Mouse (Mus musculus) brain, embryonic 14.5 days (tissue): ENCODE measurements around the gene Spink4. TPM values are rescaled to one million over a fixed set of nuclear protein-coding genes. Genes with fewer than 3 reads are reported as not detected.
A peak's percentile ranks its signal among the peaks of the same experiment; 100 is the strongest.

Experiments used
- DNase-seq: peaks from one replicate; pipeline ENCODE4 v3.0.0-alpha.2; 2011; ENCODE audit warnings: low read depth
- CTCF ChIP-seq: fragments of 200-500 bp; IDR thresholded peaks from 2 replicates; pipeline ENCODE4 v1.5.1; 2012; ENCODE audit warnings: inconsistent platforms, mild to moderate bottlenecking, moderate library complexity, borderline replicate concordance; ENCODE audit not compliant: insufficient read depth, insufficient read length; ENCODE audit errors: extremely low read depth
- POLR2A ChIP-seq: fragments of 200-500 bp; IDR thresholded peaks from 2 replicates; pipeline ENCODE4 v1.6.1; 2012; ENCODE audit warnings: mild to moderate bottlenecking, inconsistent platforms, borderline replicate concordance; ENCODE audit not compliant: poor library complexity, insufficient read depth, insufficient read length, severe bottlenecking; ENCODE audit errors: extremely low read depth
- polyA plus RNA-seq: library from polyadenylated mRNA; depleted of rRNA; stranded (reverse); fragments of >200 nt; gene quantifications from 2 replicates; pipeline ENCODE4 v1.2.3, GENCODE M21; 2012

Gene Spink4
- polyA plus RNA-seq, 1 experiment: 0.68 TPM

DNA sequence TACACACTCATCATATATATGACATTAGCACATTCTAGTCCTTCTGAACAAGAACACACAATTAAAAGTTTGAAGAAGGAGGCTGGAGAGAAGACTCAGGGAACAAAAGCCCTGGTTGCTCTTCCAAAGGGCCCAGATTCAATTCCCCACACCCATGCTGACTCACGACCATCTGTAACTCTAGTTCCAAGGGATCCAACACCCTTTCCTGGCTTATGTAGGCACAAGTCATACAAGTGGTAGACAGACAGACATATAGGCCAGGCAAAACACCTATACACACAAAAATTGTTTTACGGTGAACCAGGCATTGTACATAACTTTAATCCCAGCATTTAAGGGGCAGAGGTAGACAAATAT, 34.7 kb upstream of the Spink4 start:
- no peak for DNase-seq
- TF ChIP-seq POLR2A: no peak

DNA sequence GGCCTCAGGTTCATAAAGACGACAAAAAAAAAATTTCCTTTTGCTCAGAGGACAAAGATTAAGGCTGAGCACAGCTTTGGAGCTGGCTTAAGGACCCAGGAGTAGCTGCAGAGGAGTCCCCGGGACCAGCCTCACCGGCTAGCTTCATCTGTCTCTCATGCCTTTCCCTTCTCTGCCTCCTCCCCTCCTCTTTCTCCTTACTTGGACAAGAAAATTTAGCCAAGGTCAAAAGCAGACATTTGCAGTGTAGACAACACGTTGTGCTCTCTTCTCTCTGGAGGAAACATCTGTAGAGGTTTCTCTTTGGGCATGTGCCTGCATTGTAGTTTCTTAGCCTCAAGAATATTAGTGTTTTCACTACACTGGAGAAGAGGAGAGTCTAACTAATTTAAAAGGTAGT, 34.0 kb upstream of the Spink4 start:
- no peak for DNase-seq
- TF ChIP-seq POLR2A (no peak), CTCF (no peak)

DNA sequence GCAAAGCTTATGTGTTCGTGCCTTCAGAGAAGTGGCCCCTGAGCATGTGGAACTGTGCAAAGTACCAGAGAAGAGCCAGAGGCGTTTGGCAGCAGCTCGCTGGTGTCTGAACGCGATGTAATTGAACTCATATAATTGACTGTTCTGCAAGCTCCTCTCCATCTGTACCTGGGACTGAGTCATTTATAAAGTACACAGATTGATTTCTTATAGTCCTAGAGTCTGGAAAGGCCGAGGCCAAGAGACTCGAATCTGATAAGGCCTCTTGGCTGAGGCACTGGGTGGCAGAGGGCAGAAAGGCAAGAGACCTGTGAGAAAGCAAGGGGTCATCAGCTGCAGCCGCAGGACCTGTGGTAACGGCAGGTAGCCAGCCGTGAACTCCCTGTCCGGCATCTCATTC, 31.0 kb upstream of the Spink4 start:
- no peak for DNase-seq
- TF ChIP-seq POLR2A: no peak
- no peak for TF ChIP-seq CTCF

- TF ChIP-seq POLR2A: no peak
- no peak for TF ChIP-seq CTCF
- no peak for DNase-seq
Measured at GRCm38 (mm10) chr4:40889252-40889651, 30.6 kb upstream of the Spink4 start.

DNA sequence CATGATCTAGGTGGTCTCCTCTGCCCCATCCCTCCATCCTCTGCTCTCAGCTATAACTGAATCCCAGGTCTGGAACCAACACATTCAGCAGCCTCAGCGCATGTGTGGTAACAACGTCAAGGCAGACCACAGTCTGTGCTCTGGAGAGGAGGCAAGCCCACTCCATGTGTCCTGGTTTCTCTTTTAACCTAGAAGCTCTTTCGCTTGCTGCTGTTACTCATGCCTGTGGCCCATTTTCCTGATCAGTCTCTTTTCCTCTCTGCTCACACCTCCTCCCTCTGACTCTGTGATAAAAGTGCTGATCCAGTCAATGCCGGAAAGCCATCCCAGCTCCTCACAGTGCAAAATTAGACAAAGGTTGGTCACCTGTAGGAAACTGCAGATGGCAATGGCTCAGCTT, 29.9 kb upstream of the Spink4 start:
- TF ChIP-seq CTCF (no peak), POLR2A (no peak)
- no peak for DNase-seq

- TF ChIP-seq CTCF: no peak
- no peak for TF ChIP-seq POLR2A
- DNase-seq: no peak
Measured at GRCm38 (mm10) chr4:40891206-40891605, 28.6 kb upstream of the Spink4 start.

DNA sequence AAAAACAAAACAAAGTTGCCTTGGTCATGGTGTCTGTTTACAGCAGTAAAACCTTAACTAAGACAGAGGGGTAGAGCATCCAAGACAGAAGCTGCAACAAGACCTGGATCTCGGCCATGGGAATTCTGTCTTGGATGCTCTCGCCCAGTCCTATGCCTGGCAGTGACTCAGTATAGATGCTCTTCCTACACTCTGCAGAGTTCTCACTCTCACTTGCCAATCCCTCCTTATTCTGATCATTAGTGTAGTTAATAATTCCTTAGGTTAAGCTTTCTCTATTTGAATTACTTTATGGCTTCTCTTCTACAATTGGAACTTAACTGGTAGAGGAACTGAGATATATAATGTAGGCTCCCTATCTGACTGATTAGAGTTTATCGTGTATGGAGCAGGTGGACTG, 24.7 kb upstream of the Spink4 start:
- TF ChIP-seq CTCF (no peak), POLR2A (no peak)
- no peak for DNase-seq

GRCm38 (mm10) chr4:40895646-40896045, 24.2 kb upstream of the Spink4 start:
- TF ChIP-seq POLR2A (no peak), CTCF (no peak)
- DNase-seq: no peak

- DNase-seq: no peak
- TF ChIP-seq POLR2A: no peak
- no peak for TF ChIP-seq CTCF
Measured at GRCm38 (mm10) chr4:40898476-40899044, 21.3 kb upstream of the Spink4 start.

GRCm38 (mm10) chr4:40899264-40899663, 20.6 kb upstream of the Spink4 start:
- DNase-seq: no peak
- TF ChIP-seq CTCF: no peak

GRCm38 (mm10) chr4:40900071-40900470, 19.8 kb upstream of the Spink4 start:
- DNase-seq: no peak
- no peak for TF ChIP-seq POLR2A
- no peak for TF ChIP-seq CTCF

GRCm38 (mm10) chr4:40900612-40901011, 19.2 kb upstream of the Spink4 start:
- no peak for DNase-seq

GRCm38 (mm10) chr4:40906298-40906697, 13.6 kb upstream of the Spink4 start:
- TF ChIP-seq POLR2A: no peak
- TF ChIP-seq CTCF: no peak
- peak; percentile 49 for DNase-seq

More at GRCm38 (mm10) chr4:40900612-40901011, 19.2 kb upstream of the Spink4 start:
- TF ChIP-seq CTCF (no peak), POLR2A (no peak)

- no peak for TF ChIP-seq CTCF
- no peak for TF ChIP-seq POLR2A
- DNase-seq: peak; percentile 64
Measured at GRCm38 (mm10) chr4:40908261-40908969, 11.4 kb upstream of the Spink4 start.
